Mouse (Mus musculus) MEL (cell line): ENCODE data around the gene Vps29. TPM values are rescaled to one million over a fixed set of nuclear protein-coding genes. Genes with fewer than 3 reads are reported as not detected.

Experiments
- DNase-seq: peaks from one replicate; pipeline ENCODE4 v3.0.0; 2011; ENCODE audit warnings: low read depth, low spot score
- H3K27ac ChIP-seq: 2 replicates; pipeline ENCODE4 v1.5.1; 2012; ENCODE audit warnings: low read depth, mild to moderate bottlenecking, control low read depth, low read length, moderate library complexity; ENCODE audit not compliant: control insufficient read depth
- H3K27me3 ChIP-seq, 2 experiments: fragments of 150-350 bp in 1 of 2; sonication (generic) in 1 of 2; 2 replicates each; pipeline ENCODE4 v1.6.1; 2012; ENCODE audit warnings: low read length in 2 of 2, mild to moderate bottlenecking in 2 of 2, improper control_type of control experiment in 1 of 2, moderate library complexity in 1 of 2; ENCODE audit not compliant: insufficient read depth in 2 of 2, control insufficient read depth in 1 of 2
- H3K36me3 ChIP-seq, 2 experiments: 2 replicates each; pipeline ENCODE4 v1.6.1; 2012 to 2014; ENCODE audit warnings: low read length in 2 of 2, improper control_type of control experiment in 1 of 2, inconsistent platforms in 1 of 2, mild to moderate bottlenecking in 1 of 2; ENCODE audit not compliant: insufficient read depth in 2 of 2, control insufficient read depth in 1 of 2
- H3K4me1 ChIP-seq, 2 experiments: fragments of 150-350 bp in 1 of 2; sonication (generic) in 1 of 2; 2 replicates each; pipeline ENCODE4 v1.6.1; 2012; ENCODE audit warnings: low read length in 2 of 2, improper control_type of control experiment in 1 of 2, mild to moderate bottlenecking in 1 of 2; ENCODE audit not compliant: insufficient read depth in 2 of 2, control insufficient read depth in 1 of 2
- H3K4me3 ChIP-seq, 2 experiments: fragments of 150-350 bp in 1 of 2; sonication (generic) in 1 of 2; 2 replicates each; pipeline ENCODE4 v1.5.1; 2012; ENCODE audit warnings: low read depth in 2 of 2, low read length in 2 of 2, mild to moderate bottlenecking in 2 of 2, moderate library complexity in 2 of 2, control low read depth in 1 of 2, improper control_type of control experiment in 1 of 2; ENCODE audit not compliant: control insufficient read depth in 1 of 2, insufficient read depth in 1 of 2
- H3K79me2 ChIP-seq: 2 replicates; pipeline ENCODE4 v1.6.1; 2012; ENCODE audit warnings: mild to moderate bottlenecking, low read length, moderate library complexity; ENCODE audit not compliant: control insufficient read depth, poor library complexity, insufficient read depth
- H3K9ac ChIP-seq: 2 replicates; pipeline ENCODE4 v1.6.1; 2012; ENCODE audit warnings: low read depth, mild to moderate bottlenecking, control low read depth, low read length, moderate library complexity; ENCODE audit not compliant: control insufficient read depth, poor library complexity, severe bottlenecking
- H3K9me3 ChIP-seq: fragments of 150-350 bp; sonication (generic); replicated peaks from 2 replicates; pipeline ENCODE4 v1.6.1; 2012; ENCODE audit warnings: mild to moderate bottlenecking, low read length, improper control_type of control experiment, moderate library complexity; ENCODE audit not compliant: insufficient read depth
- CHD1 ChIP-seq: IDR thresholded peaks from 2 replicates; pipeline ENCODE4 v1.6.1; 2012; ENCODE audit warnings: low read depth, mild to moderate bottlenecking, inconsistent platforms, low read length, improper control_type of control experiment
- CTCF ChIP-seq, 3 experiments: IDR thresholded peaks in 2 of 3; conservative IDR thresholded peaks in 1 of 3; 2 replicates each; pipeline ENCODE4 v1.5.1; 2011 to 2012; ENCODE audit warnings: low read length in 3 of 3, low read depth in 2 of 3, mild to moderate bottlenecking in 2 of 3, improper control_type of control experiment in 1 of 3, inconsistent platforms in 1 of 3, mixed read lengths in 1 of 3, moderate library complexity in 1 of 3; ENCODE audit not compliant: control insufficient read depth in 1 of 3, insufficient read depth in 1 of 3, poor library complexity in 1 of 3, severe bottlenecking in 1 of 3
- JUND ChIP-seq: IDR thresholded peaks from 2 replicates; pipeline ENCODE4 v1.6.1; 2011; ENCODE audit warnings: low read depth, mild to moderate bottlenecking, improper control_type of control experiment, low read length
- KAT2A ChIP-seq: conservative IDR thresholded peaks from 2 replicates; pipeline ENCODE4 v1.6.1; 2012; ENCODE audit warnings: low read depth, low read length, improper control_type of control experiment, inconsistent platforms
- MAFK ChIP-seq: IDR thresholded peaks from 2 replicates; pipeline ENCODE4 v1.6.1; 2011; ENCODE audit warnings: low read depth, mild to moderate bottlenecking, low read length, improper control_type of control experiment, borderline replicate concordance
- MYB ChIP-seq: IDR thresholded peaks from 2 replicates; pipeline ENCODE4 v1.6.1; 2011; ENCODE audit warnings: mild to moderate bottlenecking, low read depth, low read length, improper control_type of control experiment
- MYC ChIP-seq: IDR thresholded peaks from 2 replicates; pipeline ENCODE4 v1.6.1; 2011; ENCODE audit warnings: low read depth, mild to moderate bottlenecking, low read length, improper control_type of control experiment, moderate library complexity
- NELFE ChIP-seq: IDR thresholded peaks from 2 replicates; pipeline ENCODE4 v1.6.1; 2011; ENCODE audit warnings: low read depth, low read length, improper control_type of control experiment
- POLR2A ChIP-seq, 2 experiments: IDR thresholded peaks; 2 replicates each; pipeline ENCODE4 v1.6.1; 2011 to 2012; ENCODE audit warnings: low read length in 2 of 2, mild to moderate bottlenecking in 2 of 2, control low read depth in 1 of 2, improper control_type of control experiment in 1 of 2, low read depth in 1 of 2, moderate library complexity in 1 of 2; ENCODE audit not compliant: control insufficient read depth in 1 of 2, insufficient read depth in 1 of 2, poor library complexity in 1 of 2
- RAD21 ChIP-seq: IDR thresholded peaks from 2 replicates; pipeline ENCODE4 v1.6.1; 2011; ENCODE audit warnings: mild to moderate bottlenecking, low read depth, low read length, improper control_type of control experiment
- TAL1 ChIP-seq: IDR thresholded peaks from 2 replicates; pipeline ENCODE4 v1.6.1; 2012; ENCODE audit warnings: mild to moderate bottlenecking, inconsistent platforms, low read length, moderate library complexity, mixed read lengths
- TCF12 ChIP-seq: IDR thresholded peaks from 2 replicates; pipeline ENCODE4 v1.6.1; 2014; ENCODE audit warnings: low read depth, mild to moderate bottlenecking, inconsistent platforms, low read length, improper control_type of control experiment, moderate library complexity
- UBTF ChIP-seq: IDR thresholded peaks from 2 replicates; pipeline ENCODE4 v1.6.1; 2012; ENCODE audit warnings: low read depth, mild to moderate bottlenecking, inconsistent platforms, low read length, improper control_type of control experiment, moderate library complexity, borderline replicate concordance; ENCODE audit not compliant: insufficient read depth
- USF2 ChIP-seq, 2 experiments: IDR thresholded peaks; 2 replicates each; pipeline ENCODE4 v1.6.1; 2011 to 2012; ENCODE audit warnings: improper control_type of control experiment in 2 of 2, low read length in 2 of 2, borderline replicate concordance in 1 of 2, inconsistent platforms in 1 of 2, low read depth in 1 of 2, mild to moderate bottlenecking in 1 of 2; ENCODE audit not compliant: insufficient read depth in 1 of 2
- ZKSCAN1 ChIP-seq: IDR thresholded peaks from 2 replicates; pipeline ENCODE4 v1.6.1; 2012; ENCODE audit warnings: low read depth, mild to moderate bottlenecking, inconsistent platforms, low read length, improper control_type of control experiment, moderate library complexity
- polyA plus RNA-seq, 2 experiments: library from polyadenylated mRNA; stranded (reverse) in 1 of 2; unstranded in 1 of 2; fragments of >175 nt in 1 of 2; fragments of >200 nt in 1 of 2; gene quantifications; 2 replicates each; pipeline versions ENCODE4 v1.2.1 to v1.2.4; 2012; ENCODE audit warnings: low replicate concordance in 2 of 2, low read depth in 1 of 2; ENCODE audit not compliant: insufficient read length in 2 of 2, insufficient read depth in 1 of 2, missing spikeins in 1 of 2
- total RNA-seq: library from RNA; depleted of rRNA; stranded (reverse); fragments of 300-350 nt; gene quantifications from 2 replicates; pipeline ENCODE4 v1.2.3, GENCODE M21; 2012

Gene Vps29
- total and polyA plus RNA-seq, 3 experiments = 92.1 to 424 (median 101) TPM

- DNase-seq = no peak
- peak in 1 of 3 experiments; percentile 26; a peak in 1 of 6 replicates for TF ChIP-seq CTCF (IDR thresholded peaks at IDR 0.05 in 2 of 3, conservative IDR thresholded peaks at IDR 0.05 in 1 of 3; ENCODE audit: control insufficient read depth in 1 of 3, insufficient read depth in 1 of 3, low read depth in 2 of 3, low read length in 3 of 3, poor library complexity in 1 of 3, severe bottlenecking in 1 of 3)
- no peak for TF ChIP-seq MAFK
- no peak for TF ChIP-seq RAD21
- TF ChIP-seq NELFE = no peak
- TF ChIP-seq MYB = no peak
- Histone ChIP-seq H3K27ac (no peak overlapping the region), H3K4me1 (peaks cover 10 to 11% of the 10 kb centered on the region in 2 experiments), H3K9ac (no peak overlapping the region), H3K79me2 (no peaks in the 10 kb centered on the region), H3K4me3 (no peak overlapping the region), H3K36me3 (peaks cover 0 to 9% of the 10 kb centered on the region in 2 experiments; a peak in 2 of 4 replicates), H3K27me3 (no peaks in the 10 kb centered on the region), H3K9me3 (no peaks in the 10 kb centered on the region)
These were observed 8.4 kb upstream of the Vps29 start for GRCm38 (mm10) chr5:122345777-122346176.

GRCm38 (mm10) chr5:122354492-122355067 is 411 bp downstream of the Vps29 start:
- H3K27ac ChIP-seq = peak overlapping the region; percentile 3
- H3K79me2 ChIP-seq = peaks cover 15% of the 10 kb centered on the region
- peak overlapping the region; percentile 67 to 77 for H3K4me3 ChIP-seq
- peak overlapping the region; percentile 82 for H3K9ac ChIP-seq
- TF ChIP-seq POLR2A (IDR thresholded peaks at IDR 0.05; ENCODE audit: control insufficient read depth in 1 of 2, insufficient read depth in 1 of 2, low read depth in 1 of 2, low read length in 2 of 2, poor library complexity in 1 of 2) = peak in 1 of 2 experiments; percentile 6; a peak in 1 of 4 replicates
- no peak for TF ChIP-seq KAT2A
- peaks cover 0 to 11% of the 10 kb centered on the region in 2 experiments; a peak in 3 of 4 replicates for H3K36me3 ChIP-seq
- peak; percentile 58 for DNase-seq
- peaks cover 0 to 10% of the 10 kb centered on the region in 2 experiments; a peak in 2 of 4 replicates for H3K4me1 ChIP-seq
- no peaks in the 10 kb centered on the region for H3K27me3 ChIP-seq
- H3K9me3 ChIP-seq = no peaks in the 10 kb centered on the region

- Histone ChIP-seq H3K4me1 (peaks cover 0 to 3% of the 10 kb centered on the region in 2 experiments; a peak in 1 of 4 replicates), H3K27ac (peak within 1 kb of the TSS; percentile 91), H3K9me3 (no peaks in the 10 kb centered on the region), H3K79me2 (peaks cover 27% of the 10 kb centered on the region), H3K9ac (peak within 1 kb of the TSS; percentile 96), H3K4me3 (peak within 1 kb of the TSS; percentile 81 to 95), H3K27me3 (no peaks in the 10 kb centered on the region), H3K36me3 (peaks cover 9 to 11% of the 10 kb centered on the region in 2 experiments)
- TF ChIP-seq RAD21 (no peak), ZKSCAN1 (no peak), TCF12 (no peak; the same call in 1 of the 2 replicates), TAL1 (no peak), JUND (no peak), POLR2A (IDR thresholded peaks at IDR 0.05; ENCODE audit: control insufficient read depth in 1 of 2, insufficient read depth in 1 of 2, low read depth in 1 of 2, low read length in 2 of 2, poor library complexity in 1 of 2) (peak in 1 of 2 experiments; percentile 70; a peak in 2 of 4 replicates), CHD1 (peak; percentile 66; the same call in 1 of the 2 replicates), USF2 (IDR thresholded peaks at IDR 0.05; ENCODE audit: borderline replicate concordance in 1 of 2, insufficient read depth in 1 of 2, low read depth in 1 of 2, low read length in 2 of 2) (no peak), UBTF (peak; percentile 82; the same call in 1 of the 2 replicates), MYC (no peak)
- DNase-seq = no peak
These were observed 17.5 kb downstream of the Vps29 start, which contains the start of gene Gpn3 for GRCm38 (mm10) chr5:122371591-122372191. Gene Gpn3, plus strand, starts transcription at chr5:122371876.
